Mouse (Mus musculus) megakaryocyte, embryonic 14.5 days (primary cell): ENCODE measurements around the gene Slc25a31.

Source experiments
- FLI1 ChIP-seq: IDR thresholded peaks from 2 replicates; pipeline ENCODE4 v1.6.1; 2012; ENCODE audit warnings: low read length, inconsistent platforms, mixed read lengths
- GATA1 ChIP-seq: IDR thresholded peaks from 3 replicates; pipeline ENCODE4 v1.6.1; 2012; ENCODE audit warnings: mixed read lengths, low read length, inconsistent platforms, borderline replicate concordance

DNA sequence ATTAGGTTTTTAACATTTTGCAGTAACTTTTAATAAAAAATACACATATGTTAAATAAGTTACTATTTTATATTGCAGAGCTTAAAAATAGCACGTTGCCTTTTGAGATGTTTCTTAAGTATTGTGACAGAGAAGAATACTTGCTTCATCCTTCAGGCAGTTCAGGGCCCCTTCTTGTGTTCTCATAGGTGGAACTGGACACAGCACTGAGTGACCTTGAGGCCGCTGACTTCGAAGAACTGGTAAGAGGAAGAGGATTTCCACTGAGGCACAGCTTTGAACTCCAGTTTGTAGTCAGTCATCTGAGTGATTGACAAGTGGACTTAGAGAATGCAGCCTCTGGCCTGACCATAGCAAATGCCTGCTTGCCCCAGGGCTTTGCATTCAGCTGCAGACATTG, 21.1 kb upstream of the Slc25a31 start:
- no peak for TF ChIP-seq FLI1
- no peak for TF ChIP-seq GATA1
